Mouse (Mus musculus) MEL (cell line): ENCODE data around the gene Samd4.

Experiments
- CTCF ChIP-seq, 3 experiments: IDR thresholded peaks in 2 of 3; conservative IDR thresholded peaks in 1 of 3; 2 replicates each; pipeline ENCODE4 v1.5.1; 2011 to 2012; ENCODE audit warnings: low read length in 3 of 3, low read depth in 2 of 3, mild to moderate bottlenecking in 2 of 3, improper control_type of control experiment in 1 of 3, inconsistent platforms in 1 of 3, mixed read lengths in 1 of 3, moderate library complexity in 1 of 3; ENCODE audit not compliant: control insufficient read depth in 1 of 3, insufficient read depth in 1 of 3, poor library complexity in 1 of 3, severe bottlenecking in 1 of 3
- NRF1 ChIP-seq: IDR thresholded peaks from 2 replicates; pipeline ENCODE4 v1.6.1; 2014; ENCODE audit warnings: low read depth, mild to moderate bottlenecking, inconsistent platforms, low read length, improper control_type of control experiment, moderate library complexity; ENCODE audit not compliant: poor library complexity, insufficient read depth, severe bottlenecking
- POLR2A ChIP-seq, 2 experiments: IDR thresholded peaks; 2 replicates each; pipeline ENCODE4 v1.6.1; 2011 to 2012; ENCODE audit warnings: low read length in 2 of 2, mild to moderate bottlenecking in 2 of 2, control low read depth in 1 of 2, improper control_type of control experiment in 1 of 2, low read depth in 1 of 2, moderate library complexity in 1 of 2; ENCODE audit not compliant: control insufficient read depth in 1 of 2, insufficient read depth in 1 of 2, poor library complexity in 1 of 2
- USF1 ChIP-seq: IDR thresholded peaks from 2 replicates; pipeline ENCODE4 v1.6.1; 2014; ENCODE audit warnings: low read depth, mild to moderate bottlenecking, inconsistent platforms, low read length, improper control_type of control experiment, moderate library complexity

DNA sequence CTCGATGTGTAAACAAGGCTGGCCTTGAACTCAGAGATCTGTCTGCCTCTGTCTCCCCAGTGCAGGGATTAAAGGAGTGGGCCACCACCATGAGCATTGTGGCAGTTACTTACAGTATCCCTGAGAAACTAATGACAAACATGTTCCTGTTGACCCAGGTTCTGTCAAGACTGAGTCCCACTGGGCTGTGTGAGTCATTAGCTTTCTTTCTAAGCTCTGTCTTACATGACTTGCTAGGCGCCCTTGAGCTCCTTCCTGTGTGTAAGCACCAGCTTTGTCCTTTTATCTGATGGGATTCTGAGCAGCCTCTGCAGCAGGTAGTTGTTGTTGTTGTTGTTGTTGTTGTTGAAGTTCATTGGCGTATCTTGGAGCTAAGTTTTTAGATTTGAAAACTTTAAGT is 61.8 kb downstream of the Samd4 start:
- TF ChIP-seq USF1 (no peak), CTCF (IDR thresholded peaks at IDR 0.05 in 2 of 3, conservative IDR thresholded peaks at IDR 0.05 in 1 of 3; ENCODE audit: control insufficient read depth in 1 of 3, insufficient read depth in 1 of 3, low read depth in 2 of 3, low read length in 3 of 3, poor library complexity in 1 of 3, severe bottlenecking in 1 of 3) (no peak), POLR2A (IDR thresholded peaks at IDR 0.05; ENCODE audit: control insufficient read depth in 1 of 2, insufficient read depth in 1 of 2, low read depth in 1 of 2, low read length in 2 of 2, poor library complexity in 1 of 2) (no peak), NRF1 (no peak)
